Mouse (Mus musculus): Measurements from ENCODE around the gene Tubgcp6.

Gene Tubgcp6

DNA sequence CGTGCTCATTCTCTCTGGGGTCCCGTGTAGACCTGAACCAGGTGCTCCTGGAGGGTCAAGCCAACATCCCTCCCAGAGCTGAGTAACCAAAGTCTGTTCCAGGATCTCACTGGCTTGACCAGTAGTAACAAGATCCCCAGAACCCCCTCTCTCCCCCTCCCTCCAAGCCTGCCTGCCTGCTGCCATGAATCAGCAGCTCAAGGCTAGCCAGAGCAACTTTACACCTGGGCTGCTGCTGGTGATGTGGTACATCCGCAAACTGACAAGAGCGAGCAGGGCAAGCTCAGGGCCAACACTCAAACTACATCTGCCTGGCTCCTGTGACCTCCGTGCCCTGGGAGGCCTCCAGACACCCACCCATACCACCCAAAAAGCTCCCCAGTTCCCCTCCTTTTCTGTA is 18.5 kb upstream of the Tubgcp6 start:
- DNase-seq (ENCODE audit: low spot score in 2 of 2) = no peak

DNA sequence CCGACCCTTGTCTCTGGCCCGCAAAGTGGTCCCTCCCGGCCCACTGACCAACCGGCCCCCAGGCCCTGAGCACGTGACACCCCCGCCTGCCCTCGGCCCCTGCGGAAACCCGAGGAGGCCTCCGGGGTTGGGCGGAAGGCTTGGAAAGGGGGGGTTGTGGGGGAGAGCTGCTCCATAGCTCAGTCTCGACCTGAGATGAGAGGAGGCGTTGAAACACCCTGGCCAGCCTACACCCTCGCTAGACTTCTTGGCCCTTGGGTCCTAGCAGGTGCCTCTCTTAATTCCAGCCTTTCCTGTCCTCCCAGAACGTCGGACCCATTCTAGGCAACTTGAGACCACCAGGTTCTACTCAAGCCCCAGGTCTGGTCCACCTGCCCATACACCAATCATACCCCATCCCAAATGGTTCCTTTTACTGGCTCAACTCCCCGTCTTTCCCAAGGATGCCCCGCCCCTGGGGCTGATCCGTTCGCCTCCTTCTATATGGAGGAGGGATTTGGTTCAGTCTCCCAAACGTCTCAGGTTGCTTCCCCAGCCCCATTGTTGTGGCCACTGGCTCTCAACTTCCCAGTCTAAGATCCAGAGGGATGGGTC is 17.8 kb upstream of the Tubgcp6 start, which contains the start of gene Mapk12:
Gene Mapk12, minus strand, starts transcription at position 45 of the 594 bp plus-strand sequence.
- DNase-seq (ENCODE audit: low spot score in 2 of 2) = no peak

DNA sequence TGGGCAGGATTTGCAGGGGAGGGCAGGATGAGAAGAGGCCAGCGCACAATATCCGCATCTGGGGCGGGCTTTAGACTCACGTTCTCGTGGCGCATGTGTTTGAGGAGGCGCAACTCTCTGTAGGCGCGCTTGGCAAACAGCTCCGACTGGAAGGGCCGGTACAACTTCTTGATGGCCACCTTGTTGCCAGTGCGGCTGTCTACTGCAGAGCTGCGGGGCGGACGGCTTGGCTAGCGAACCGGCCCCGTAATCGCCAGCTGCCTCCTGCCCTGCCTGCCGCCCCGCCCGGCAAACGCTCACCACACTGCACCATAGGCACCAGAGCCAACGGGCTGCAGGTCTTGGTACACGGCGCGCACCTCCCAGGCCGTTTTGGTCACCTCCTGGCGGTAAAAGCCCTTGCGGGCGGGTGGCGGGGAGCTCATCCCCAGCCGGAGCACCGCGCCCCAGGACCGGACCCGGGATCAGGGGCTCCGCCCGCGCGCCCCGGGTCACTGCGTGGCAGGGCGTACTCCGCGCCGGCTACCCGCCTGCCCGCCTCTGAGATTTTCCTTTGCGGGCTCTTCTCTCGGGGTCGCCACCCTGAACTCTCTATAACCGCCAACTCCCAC is 17.2 kb upstream of the Tubgcp6 start:
- no peak for DNase-seq (ENCODE audit: low spot score in 2 of 2)

DNA sequence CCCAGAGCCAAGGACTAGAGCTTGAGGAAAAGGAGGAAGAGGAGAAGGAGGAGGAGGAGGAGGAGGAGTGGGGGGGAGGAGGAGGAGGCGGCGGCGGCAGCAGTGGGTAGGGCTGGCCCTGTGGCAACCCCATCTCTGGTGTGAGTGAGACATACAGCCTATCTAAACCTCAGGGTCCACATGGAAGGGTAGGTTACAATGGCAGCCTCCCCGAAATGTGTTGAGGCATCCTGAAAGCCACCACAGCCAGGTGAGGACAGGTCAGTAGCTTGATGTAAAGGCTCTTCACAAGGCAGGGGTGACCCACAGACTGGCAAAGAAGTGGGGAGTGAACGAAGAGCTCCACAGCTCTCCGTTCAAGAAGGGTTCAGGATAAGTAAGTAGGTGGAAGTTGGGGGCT is 15.6 kb upstream of the Tubgcp6 start:
- no peak for DNase-seq (ENCODE audit: low spot score in 2 of 2)

DNA sequence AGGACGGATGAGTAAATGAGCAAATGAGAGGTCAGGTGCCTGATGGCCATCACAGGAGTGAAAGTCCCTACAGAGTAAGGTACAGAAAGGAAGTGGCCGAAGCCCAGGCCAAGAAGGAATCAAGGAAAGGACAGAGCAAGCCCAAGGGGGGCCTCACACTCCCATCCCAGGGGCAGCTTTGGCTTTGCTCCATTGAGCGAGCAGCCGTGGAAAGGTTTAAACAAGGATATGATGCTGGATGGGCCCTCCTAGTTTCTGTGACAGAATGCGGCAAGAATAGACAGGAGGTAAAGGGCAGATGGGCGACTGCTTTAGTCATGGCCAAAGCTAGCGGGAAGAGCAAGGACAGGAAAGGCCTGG is 15.1 kb upstream of the Tubgcp6 start:
- no peak for DNase-seq (ENCODE audit: low spot score in 2 of 2)

DNA sequence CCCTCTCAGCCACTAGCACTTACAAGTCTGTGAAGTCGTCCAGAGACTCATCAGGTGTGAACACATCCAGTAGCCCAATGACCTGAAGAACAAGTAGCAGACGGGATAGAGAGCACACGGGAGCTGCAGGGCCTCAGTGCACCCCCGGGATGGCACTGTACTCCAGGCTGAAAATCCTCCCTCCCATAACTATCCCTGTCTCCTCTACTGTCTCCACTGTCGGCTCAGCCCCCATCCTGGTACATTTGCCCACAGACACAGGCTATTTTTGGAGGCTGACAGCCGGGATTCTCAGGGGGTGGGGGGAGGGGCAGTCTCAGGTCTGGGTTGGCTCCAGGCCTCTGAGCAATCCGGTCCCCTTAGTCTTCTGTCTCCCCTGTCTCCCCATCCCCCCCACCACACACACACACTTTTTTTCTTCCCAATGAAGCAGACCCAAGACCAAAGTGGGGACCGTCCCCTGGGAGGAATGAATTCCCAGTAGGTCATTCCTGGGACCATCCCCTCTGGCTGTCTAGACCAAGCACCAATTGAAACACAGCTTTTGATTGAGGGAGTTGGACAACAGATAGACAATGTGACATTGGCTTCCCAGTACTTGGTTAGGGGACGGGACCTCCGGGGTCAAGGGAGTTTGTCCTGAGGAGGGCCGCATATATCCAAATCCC is 14.6 kb upstream of the Tubgcp6 start:
- no peak for DNase-seq (ENCODE audit: low spot score in 2 of 2)

DNA sequence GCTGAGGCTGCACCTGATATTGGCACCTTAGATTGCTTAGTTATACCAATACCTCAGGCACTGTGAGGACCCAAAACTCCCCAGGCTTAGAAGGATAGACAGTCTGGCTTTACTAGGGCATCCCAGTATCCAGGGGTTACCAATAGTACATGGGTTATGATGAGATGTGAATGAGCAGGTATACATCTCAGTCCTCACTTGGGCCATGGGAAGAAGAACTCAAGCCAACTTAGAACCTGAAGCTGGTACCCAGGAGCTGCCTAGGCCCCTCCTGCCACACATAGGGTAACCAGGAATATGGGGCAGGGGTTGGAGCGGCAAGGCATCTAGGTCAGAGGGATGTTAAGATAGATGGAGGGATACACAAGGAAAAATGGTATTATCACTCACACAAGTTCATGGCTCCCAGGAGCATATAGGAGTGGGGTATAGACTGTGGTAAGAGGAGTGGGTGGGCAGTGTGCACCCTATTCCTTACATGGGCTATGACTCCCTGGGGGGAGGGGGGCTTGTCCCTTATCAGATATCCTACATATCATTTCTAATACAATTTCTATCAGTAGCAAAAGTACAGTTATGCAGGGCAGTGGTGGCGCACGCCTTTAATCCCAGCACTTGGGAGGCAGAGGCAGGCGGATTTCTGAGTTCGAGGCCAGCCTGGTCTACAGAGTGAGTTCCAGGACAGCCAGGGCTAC is 13.7 kb upstream of the Tubgcp6 start:
- DNase-seq (ENCODE audit: low spot score in 2 of 2) = no peak

DNA sequence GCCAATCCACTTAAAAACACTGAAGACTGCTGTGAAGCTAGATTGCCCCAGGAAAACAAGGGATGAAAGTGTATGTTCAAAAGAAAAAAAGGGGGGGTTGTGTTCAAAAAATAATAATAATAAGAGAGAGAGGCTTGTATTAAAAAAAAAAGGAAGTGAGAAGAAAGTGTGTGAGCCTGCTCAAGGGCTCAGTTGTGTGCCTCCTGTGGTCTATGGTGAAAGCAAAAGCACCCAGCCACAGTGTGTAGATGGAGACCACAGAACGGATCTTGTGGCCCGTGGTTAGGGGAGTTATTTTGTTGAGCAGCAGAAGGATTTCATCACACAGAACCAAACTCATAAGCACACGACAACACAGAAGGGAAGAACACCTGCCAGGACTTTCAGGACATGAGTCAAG is 8.4 kb upstream of the Tubgcp6 start:
- no peak for DNase-seq (ENCODE audit: low spot score in 2 of 2)

DNA sequence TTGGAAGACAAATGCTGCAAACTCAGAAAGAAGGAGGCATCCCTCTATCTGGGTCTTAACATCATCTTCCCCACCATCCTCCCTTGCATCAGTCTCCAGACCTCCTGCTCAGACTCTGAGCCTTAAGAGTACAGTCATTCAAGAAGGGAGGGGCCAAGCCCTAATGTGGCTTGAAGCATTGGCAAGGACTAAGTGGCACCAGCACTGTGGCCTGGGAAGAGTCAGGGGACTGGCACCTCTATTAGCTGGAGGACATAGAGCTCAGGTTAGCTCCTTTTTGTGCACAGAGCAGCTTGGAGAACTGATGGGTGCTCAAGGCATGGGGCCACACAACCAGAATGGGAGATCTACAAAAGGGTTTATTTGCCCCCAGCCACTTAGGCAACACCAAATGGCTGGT is 7.3 kb upstream of the Tubgcp6 start:
- DNase-seq (ENCODE audit: low spot score in 2 of 2) = no peak

DNA sequence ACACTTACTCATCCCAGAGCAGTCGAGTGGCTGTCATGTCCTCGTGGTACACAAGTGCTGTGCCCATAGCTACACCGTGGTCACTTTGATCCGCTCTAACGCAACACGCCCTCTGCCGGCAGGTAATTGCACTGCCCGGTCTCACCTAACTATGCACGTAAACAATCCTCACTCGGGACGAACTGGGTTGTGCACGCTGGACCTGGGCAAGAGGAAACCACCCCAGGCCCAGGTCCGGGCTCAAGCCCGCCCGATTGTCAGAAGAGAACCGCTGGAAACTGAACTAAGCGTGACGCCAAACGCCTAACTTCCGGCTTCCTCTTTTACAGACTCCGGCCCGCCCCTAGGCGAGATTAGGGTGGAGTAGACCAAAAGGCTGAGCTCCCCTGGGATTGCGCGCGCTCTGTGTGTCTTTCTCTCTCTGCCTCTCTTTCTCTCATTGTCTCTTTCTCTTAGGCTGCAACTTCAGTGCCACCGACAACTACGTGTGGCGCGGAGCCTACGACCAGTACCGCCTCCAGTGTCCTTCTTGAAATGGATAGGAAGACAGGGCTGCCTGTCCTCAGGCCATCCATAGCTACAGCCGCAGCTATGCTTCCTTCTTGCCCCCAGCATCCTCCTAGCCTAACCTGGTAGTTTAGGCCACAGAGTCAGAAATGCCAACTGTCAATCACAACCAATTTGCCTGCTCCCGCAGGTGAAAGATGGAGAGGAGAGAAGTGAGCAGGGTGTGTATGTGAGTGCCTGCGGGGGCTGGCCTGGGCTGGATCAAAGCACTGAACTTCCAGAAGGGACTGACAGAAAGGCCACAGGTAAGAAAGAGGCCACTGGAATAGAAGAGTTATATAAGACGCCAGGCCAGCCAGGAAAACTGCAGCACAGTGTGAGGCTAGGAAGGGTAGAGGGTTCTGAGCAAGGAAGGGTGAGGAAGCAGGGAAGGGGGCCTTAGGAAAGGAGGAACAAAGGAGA is 5.8 kb upstream of the Tubgcp6 start, which contains the start of gene Hdac10:
Gene Hdac10, minus strand, starts transcription at position 319 of the 969 bp plus-strand sequence.
- DNase-seq (ENCODE audit: low spot score in 2 of 2) = peak; percentile 70 to 75

DNA sequence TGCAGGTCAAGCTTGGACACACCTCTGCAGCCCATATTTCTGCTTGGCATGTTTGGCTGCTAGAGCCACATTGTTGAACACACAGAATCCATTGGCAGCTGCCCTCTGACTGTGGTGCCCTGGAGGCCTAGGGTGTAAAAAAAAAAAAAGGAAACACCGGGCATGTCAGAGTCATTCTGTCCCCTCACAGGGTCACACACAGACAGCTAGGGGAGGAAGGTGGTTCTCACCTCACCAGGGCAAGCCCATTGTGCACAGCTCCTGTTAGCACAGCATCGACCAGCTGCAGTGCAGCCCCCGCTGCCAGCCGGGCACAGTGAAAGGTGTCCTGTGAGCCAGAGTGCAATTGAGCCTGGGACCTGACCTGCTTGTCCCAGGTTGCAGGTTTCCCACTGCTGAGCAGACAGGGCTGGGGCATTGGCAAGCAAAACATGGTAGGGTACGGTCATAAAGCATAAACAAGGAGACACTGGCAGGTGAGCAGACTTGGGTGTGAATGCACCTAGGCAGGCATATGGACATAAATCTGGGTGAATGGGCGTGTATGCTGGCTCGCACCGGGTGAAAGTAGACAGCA is 4.5 kb upstream of the Tubgcp6 start:
- DNase-seq (ENCODE audit: low spot score in 2 of 2) = no peak

DNA sequence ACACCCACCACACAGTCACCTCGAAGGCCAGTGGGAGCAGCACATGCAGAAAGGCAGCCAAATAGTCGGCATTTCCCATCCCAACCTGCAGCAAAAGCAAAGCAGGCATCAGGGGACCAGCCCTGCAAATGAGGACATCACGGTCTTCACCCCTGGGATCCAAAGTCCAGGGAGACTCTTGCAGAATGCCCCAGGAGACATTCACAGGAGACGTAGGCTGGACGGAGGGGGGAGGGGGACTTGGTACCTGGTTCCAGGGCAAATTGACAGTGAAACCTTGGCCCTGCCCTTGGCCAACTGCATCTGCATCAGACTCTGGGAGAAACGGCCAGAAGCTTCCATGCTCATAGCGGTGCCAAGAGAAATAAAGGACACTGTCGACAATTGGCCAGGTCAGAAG is 3.7 kb upstream of the Tubgcp6 start:
- no peak for DNase-seq (ENCODE audit: low spot score in 2 of 2)

DNA sequence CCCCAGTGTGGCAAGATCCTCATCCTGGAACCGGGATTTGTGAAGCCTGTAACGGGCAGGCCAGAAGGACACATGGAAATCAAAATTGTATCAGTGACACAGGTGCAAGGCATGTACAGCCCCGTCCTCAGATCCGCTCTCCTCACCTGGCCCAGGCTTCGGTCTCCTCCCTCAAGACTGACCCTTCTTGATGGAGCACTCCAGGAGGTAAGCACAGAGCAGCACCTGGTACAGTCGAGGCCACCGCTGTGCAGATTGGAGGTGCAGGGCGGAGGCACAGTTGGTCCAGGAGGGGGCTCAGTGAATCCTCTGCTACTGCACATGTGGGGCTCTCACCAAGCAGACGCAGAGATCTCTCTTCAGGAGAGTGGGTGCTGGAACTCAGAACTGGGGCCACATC is 2.4 kb upstream of the Tubgcp6 start:
- DNase-seq (ENCODE audit: low spot score in 2 of 2) = no peak

DNA sequence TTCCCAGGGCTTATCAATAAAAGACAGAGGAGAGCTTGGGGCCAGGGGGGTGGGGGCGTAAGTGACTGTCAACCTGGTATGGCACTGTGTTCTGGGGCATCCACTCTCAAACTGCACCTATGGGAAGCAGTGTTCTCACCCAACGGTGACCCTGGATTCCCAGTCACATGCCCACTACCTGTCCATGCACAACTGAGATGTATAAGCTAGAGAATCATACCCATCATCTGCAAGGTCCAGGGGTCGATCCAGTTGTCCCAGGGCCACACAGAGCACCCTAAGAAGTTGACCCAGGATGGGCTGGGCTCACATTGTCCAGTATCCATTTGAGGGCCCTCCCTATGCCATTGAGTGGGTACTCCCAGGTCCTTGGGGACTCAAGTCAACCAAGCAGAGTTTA is 1.4 kb upstream of the Tubgcp6 start:
- no peak for DNase-seq (ENCODE audit: low spot score in 2 of 2)

DNA sequence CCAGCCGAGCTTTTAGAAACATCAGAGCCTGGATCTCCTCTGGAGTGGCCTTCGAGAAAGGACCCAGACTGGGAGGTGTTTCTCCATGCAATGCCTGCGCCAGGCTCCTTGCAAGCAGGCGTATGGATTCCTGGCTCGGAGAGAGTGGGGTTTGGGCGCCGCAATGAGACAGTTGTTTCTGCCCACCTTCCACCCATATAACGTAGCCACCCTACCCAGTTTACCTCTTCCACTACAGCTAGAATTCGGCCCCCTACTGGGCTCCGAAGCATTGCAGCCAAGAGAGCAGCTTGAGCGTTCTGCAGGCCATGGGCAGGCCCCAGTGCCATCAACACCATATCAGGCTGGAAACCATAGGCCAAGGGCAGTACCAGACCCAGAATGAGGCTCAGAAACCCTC is 683 bp upstream of the Tubgcp6 start:
- peak; percentile 55 to 62 for DNase-seq (ENCODE audit: low spot score in 2 of 2)

DNA sequence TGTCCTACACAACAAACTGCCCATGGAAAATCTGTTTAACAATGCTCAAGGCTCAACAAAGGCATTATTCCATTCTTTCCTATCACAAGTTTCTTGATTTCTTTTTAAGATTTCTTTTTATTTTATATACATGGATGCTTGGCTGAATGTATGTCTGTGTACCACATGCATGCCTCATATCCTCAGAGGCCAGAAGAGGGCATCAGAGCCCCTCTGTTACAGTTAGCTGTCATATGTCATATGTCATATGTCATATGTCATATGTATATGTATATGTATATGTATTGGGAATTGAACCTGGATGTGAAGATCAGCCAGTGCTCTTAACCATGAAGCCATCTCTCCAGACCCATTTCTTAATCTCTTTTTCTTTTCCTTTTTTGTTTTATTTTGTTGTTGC is 4.9 kb downstream of the Tubgcp6 start:
- no peak for DNase-seq (ENCODE audit: low spot score in 2 of 2)

DNA sequence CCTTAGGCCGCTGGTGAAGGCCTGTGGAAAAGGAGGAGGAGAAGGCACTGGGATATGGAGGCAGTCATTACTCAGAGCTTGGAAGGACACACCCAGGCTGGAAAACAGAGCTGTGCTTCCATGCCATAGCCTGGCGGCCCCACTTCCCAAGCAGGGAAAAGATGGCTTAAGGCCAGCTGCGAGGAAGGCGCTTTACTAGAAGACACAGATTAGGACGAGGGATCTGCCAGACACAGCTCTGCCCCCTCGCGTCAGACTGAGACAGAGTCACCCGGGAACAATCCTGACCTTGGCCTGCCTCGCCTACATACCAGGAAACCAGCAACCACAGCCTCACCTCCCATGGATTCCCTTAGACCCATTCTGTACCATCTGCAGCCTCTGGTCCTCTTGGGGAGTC is 12.8 kb downstream of the Tubgcp6 start:
- no peak for DNase-seq (ENCODE audit: low spot score in 2 of 2)

DNA sequence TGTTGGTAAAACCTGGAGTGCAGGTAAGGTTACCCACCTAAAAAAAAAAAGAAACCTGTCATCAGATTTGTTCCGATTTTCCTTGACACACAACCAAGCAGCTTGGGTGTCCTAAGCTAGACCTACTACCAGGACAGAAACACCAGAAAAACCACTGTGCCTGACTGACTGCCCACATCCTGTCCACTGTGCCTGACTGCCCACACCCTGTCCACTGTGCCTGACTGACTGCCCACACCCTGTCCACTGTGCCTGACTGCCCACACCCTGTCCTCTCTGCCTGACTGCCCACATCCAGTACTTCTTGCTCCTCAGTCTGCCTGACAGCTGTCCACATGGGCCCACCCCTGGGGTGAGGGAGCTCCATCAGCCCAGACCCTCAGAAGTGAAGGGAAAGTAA is 15.9 kb downstream of the Tubgcp6 start:
- DNase-seq (ENCODE audit: low spot score in 2 of 2) = no peak

DNA sequence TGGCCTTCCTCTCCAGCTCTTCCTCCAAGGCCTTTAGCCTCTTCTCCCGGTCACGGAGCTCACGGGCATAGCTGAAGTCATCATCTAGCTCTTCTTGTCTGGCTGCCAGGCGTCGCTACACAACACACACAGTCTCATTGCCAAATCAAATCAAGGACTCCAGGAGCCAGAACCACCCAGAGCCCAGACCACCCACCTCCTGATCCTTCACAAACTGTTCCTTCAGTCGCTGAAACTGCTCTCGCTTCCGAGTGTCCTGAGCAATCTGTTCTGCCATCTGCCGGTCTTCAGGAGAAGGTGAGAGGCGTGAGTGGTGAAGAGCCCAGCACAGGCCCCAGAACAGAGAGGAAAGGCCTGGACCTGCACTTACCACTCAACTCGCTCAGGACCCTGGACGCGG is 16.8 kb downstream of the Tubgcp6 start:
- DNase-seq (ENCODE audit: low spot score in 2 of 2) = no peak

DNA sequence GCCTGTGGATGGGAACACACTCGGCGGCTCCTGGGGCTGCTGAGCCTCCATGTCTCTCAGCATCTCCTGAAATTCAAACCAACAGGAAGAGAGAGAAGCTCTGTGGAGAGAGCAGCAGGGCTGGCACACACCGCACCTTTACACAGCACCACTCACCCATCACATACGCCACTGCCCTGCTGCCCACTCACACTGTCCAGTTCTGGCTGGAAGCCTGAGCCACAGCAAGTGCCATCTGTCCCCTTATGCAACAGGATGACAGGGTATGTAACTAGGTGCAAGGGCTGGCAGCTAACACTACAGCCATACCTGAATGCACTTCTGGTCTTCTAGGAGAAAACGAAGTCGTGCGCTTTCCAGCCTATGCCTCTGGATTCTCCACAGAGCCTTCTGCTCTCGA is 18.5 kb downstream of the Tubgcp6 start:
- no peak for DNase-seq (ENCODE audit: low spot score in 2 of 2)

DNA sequence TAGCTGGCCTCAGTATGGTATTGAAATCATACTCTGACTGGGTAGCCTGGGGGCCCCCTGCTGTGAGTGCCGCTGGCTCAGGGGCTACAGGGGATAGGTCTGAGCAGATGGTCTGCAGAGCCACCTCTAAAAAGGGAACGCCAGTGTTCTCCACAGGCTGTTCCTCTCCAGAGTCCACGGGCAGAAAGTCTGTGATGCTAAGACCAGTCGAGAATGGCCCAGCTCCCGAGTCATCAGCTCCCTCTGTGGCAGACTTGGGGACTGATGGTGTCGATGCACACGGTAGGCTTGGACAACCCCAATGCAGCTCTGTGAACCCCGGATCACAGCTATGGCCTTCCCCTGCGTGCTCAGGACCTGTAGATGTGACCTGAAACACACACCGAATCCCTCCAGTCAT is 19.0 kb downstream of the Tubgcp6 start:
- no peak for DNase-seq (ENCODE audit: low spot score in 2 of 2)

Measured in frontal cortex, postnatal 10 days (tissue).